Mouse (Mus musculus) ovary, adult 2 months (tissue): ENCODE data around the gene Tuba1c. TPM values are rescaled to one million over a fixed set of nuclear protein-coding genes. Genes with fewer than 3 reads are reported as not detected.

Source experiments
- polyA plus RNA-seq: library from polyadenylated mRNA; depleted of rRNA; stranded (reverse); fragments of >200 nt; gene quantifications from 2 replicates; pipeline ENCODE4 v1.2.3, GENCODE M21; 2012; rRNA removed

The Tuba1c gene
- 237 and 310 TPM in 2 replicates for polyA plus RNA-seq

GRCm38 (mm10) chr15:99029619-99030584, at the start of gene Tuba1c:
Gene Tuba1c, plus strand, starts transcription at chr15:99029891.

GRCm38 (mm10) chr15:99055040-99055439, 25.3 kb downstream of the Tuba1c start, which contains the start of gene Prph:
Gene Prph, plus strand, starts transcription at chr15:99055174.

GRCm38 (mm10) chr15:99074019-99074599, 44.4 kb downstream of the Tuba1c start, which contains the start of gene Troap:
Gene Troap, plus strand, starts transcription at chr15:99074575.

GRCm38 (mm10) chr15:99087253-99088075, 57.8 kb downstream of the Tuba1c start, which contains the start of gene C1ql4:
Gene C1ql4, minus strand, starts transcription at chr15:99087817.

Other genes with a start within 250 kb of the Tuba1c start
- gene Wnt1, start 240.0 kb upstream of the Tuba1c start, polyA plus RNA-seq: 0.14 and 0.35 TPM in 2 replicates
- 0.07 TPM in 1 of 2 replicates, not detected in the other for gene Ddn, start 220.4 kb upstream of the Tuba1c start, polyA plus RNA-seq
- 51.7 and 70.0 TPM in 2 replicates for gene Prkag1, start 198.4 kb upstream of the Tuba1c start, polyA plus RNA-seq
- gene Kmt2d, start 158.7 kb upstream of the Tuba1c start, polyA plus RNA-seq: 33.6 and 36.2 TPM in 2 replicates
- 5.6 and 7.7 TPM in 2 replicates for gene Rhebl1, start 135.4 kb upstream of the Tuba1c start, polyA plus RNA-seq
- 31.3 and 36.8 TPM in 2 replicates for gene Dhh, start 131.4 kb upstream of the Tuba1c start, polyA plus RNA-seq
- 185 and 201 TPM in 2 replicates for gene Lmbr1l, start 111.7 kb upstream of the Tuba1c start, polyA plus RNA-seq
- gene Tuba1b, start 95.3 kb upstream of the Tuba1c start, polyA plus RNA-seq: 2,787 and 3,874 TPM in 2 replicates
- gene Gm49450, start 76.3 kb upstream of the Tuba1c start, polyA plus RNA-seq: 283 and 558 TPM in 2 replicates
- gene Tuba1a, start 76.2 kb upstream of the Tuba1c start, polyA plus RNA-seq: 629 and 682 TPM in 2 replicates
- gene Prph, start 25.3 kb downstream of the Tuba1c start, polyA plus RNA-seq: 3.1 and 5.7 TPM in 2 replicates
- 11.9 and 18.1 TPM in 2 replicates for gene Troap, start 44.7 kb downstream of the Tuba1c start, polyA plus RNA-seq
- gene C1ql4, start 57.9 kb downstream of the Tuba1c start, polyA plus RNA-seq: not detected in 2 replicates
- 0.41 and 0.77 TPM in 2 replicates for gene Dnajc22, start 63.3 kb downstream of the Tuba1c start, polyA plus RNA-seq
- 16.4 and 20.7 TPM in 2 replicates for gene Spats2, start 96.0 kb downstream of the Tuba1c start, polyA plus RNA-seq
- gene Kcnh3, start 195.0 kb downstream of the Tuba1c start, polyA plus RNA-seq: 18.4 and 29.1 TPM in 2 replicates
- gene Mcrs1, start 222.1 kb downstream of the Tuba1c start, polyA plus RNA-seq: 118 and 125 TPM in 2 replicates